Mouse (Mus musculus): ENCODE results near the gene Nfatc2.

Gene Nfatc2

GRCm38 (mm10) chr2:168608125-168608564, 6.7 kb upstream of the Nfatc2 start:
- DNase-seq (ENCODE audit: low read depth) = no peak

DNA sequence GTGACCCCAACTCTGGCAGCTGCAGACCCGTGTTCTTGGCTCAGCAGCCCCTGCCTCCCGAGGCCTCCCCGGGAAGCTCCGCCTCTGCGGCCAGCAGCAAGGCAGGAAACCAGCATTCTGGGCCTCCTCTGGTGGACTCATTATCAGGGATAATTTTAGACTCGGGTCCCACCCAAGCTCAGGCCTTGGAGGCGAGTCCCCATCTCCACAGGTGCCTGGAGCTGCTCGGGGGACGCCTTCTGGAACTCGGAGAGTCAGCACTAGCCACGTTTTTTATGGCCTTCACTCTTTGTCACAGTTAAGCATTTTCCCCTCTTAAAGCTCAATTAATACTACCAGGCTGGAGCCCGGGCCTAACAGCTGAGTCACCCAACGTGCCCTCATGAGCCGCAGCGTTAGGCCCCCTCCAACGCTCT, 3.2 kb upstream of the Nfatc2 start:
- no peak for DNase-seq (ENCODE audit: low read depth)

GRCm38 (mm10) chr2:168602387-168602741, 907 bp upstream of the Nfatc2 start:
- no peak for DNase-seq (ENCODE audit: low read depth)

- no peak for DNase-seq (ENCODE audit: low read depth)
Measured at GRCm38 (mm10) chr2:168600750-168601490, 537 bp downstream of the Nfatc2 start.

GRCm38 (mm10) chr2:168595693-168596092, 5.8 kb downstream of the Nfatc2 start:
- DNase-seq (ENCODE audit: low read depth) = no peak

DNA sequence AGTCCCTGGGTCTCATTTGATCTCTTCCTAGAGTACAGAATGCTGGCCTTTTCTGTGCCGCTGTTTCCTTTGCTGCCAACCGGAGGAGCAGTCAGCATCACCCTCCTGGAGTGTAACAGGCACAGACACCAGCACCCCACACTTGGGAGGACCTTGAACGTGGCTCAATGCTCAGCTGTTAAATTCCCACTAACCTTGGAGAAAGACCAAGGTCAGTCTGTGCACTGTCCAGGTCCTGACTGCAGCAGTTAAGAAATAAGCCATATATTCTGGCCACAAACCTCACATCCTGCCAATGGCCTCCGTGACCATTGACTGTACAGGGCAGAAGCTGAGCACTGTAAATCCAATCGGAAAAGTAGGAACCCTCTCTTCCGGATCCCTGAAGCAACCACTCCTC, 7.8 kb downstream of the Nfatc2 start:
- DNase-seq (ENCODE audit: low read depth) = no peak

DNA sequence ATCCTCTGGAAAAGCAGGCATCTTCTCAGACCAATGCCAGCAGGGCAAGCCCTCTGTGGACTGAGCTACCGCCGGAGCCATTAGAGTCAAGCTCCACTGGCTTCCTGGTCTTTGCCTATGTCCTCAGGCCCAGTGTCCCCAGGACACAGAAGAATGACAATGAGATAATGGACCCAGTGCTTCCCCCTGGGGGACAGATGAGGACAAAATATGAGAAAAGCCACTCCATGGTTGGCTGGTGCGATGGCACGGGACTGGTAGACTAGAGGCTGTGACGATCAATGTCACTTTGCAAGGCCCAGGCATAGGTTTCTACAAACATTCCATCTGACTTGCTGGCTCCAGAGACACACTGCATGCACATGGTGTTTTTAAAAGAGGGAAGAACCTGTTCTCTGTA, 8.5 kb downstream of the Nfatc2 start:
- no peak for DNase-seq (ENCODE audit: low read depth)

DNA sequence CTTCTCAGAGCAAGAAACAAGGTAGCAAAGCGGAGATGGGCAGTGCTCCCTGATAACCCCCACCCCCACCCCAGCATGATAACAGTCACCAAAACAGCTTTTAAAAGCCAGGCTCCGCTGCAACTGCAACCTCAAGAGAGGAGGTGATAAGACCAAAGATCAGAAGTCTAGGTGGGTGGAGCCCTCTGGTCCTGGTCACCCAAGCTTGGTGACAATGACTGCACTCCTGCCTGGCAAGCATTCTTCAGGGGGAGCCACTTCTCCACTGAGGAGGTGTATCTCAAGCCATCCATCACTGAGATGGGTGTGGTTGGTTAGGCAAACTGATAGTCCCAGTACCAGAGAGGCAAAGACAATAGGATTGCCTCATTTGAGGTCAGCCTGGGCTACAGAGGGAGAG, 10.4 kb downstream of the Nfatc2 start:
- DNase-seq (ENCODE audit: low read depth) = no peak

DNA sequence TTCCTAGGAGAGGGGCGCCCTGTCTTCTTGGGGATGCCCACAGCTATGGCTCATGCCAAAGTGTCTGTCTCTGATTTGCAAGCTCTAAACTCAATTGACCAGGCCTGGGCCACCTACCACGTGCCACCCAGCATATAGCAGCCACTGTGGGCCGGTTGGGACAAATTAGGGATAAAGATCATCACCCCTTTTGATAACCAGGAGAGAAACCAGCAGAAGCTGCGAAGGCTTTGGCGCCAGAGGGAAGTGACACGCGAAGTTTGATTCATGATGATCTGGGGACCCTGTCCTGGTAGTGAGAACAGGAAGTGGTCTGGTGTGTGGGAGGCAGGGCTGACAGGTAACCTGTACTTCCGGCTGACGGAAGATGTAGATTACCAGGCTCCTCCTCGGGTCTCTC, 10.9 kb downstream of the Nfatc2 start:
- no peak for DNase-seq (ENCODE audit: low read depth)

GRCm38 (mm10) chr2:168590168-168590551, 11.3 kb downstream of the Nfatc2 start:
- no peak for DNase-seq (ENCODE audit: low read depth)

GRCm38 (mm10) chr2:168589368-168590167, 11.9 kb downstream of the Nfatc2 start:
- no peak for DNase-seq (ENCODE audit: low read depth)

DNA sequence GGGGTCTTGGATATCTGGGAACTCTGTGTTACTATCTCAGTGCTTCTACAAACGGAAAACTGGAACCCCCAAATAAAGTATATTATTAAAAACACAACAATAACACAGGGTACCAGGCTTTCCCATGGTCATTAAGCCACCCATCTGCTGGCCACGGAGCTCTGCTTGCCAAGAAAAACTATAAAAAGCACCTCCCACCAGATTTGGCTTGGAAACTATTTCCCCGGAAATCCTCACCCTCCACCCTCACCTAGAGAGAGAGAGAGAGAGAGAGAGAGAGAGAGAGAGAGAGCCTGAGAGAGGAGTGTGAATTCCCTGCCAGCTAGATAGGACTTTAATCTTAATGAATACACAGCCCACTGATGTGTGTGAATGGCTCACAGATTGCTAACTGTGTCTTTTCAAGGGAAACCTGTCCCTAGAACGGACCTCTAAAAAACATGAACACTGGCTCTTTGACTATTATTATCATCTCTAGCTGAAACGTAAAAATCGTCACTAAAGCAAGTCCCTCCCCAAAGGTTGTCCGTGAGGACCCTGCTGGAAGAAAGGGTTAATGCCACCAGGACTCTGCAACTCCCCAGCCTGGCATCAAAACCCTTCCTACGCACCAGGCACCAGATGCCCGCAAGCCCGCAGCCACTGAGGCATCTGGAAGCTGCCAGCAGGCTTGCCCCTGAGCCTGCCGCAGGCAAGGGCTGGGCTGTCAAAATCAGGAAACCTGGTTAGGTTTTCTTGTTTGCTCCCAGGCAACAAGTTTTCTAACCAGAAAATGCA, 12.7 kb downstream of the Nfatc2 start:
- no peak for DNase-seq (ENCODE audit: low read depth)

GRCm38 (mm10) chr2:168587159-168587558, 14.3 kb downstream of the Nfatc2 start:
- DNase-seq (ENCODE audit: low read depth) = no peak

DNA sequence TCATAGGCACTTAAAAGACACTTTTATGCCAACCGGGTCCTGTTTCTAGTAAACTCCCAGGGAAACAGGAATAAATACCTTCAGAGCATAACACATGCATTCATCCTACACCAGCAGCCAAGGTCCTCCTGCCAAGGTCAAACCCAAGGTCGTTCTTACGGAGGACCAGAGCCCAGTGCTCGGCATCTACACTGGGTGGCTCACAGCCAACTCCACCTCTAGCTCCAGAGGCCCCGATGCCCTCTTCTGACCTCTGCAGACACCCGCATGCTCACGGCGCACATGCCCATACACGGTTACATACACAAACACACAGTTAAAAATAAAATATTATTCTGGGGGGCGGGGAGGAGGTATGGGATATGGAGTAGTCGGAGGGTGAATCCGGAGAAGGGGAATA, 14.9 kb downstream of the Nfatc2 start:
- DNase-seq (ENCODE audit: low read depth) = no peak

DNA sequence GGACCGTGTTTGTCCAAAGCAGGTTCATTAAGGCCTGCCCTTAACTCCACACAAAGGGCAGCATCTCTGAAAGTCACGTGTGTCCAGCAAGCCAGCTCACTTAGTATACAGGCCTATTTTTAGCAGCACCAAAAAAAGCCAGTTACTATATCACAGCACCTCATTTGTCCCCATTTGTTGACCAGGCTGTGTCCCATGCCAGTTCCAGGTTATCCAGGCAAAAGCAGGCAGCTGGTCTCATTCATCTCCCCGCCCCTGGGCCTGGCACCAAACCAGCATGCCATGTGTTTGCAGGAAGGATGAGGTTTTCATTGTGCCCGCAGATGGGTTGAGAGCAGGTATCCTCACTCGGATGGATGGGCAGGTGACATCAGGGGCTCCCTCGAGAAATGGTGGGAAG, 16.6 kb downstream of the Nfatc2 start:
- no peak for DNase-seq (ENCODE audit: low read depth)

GRCm38 (mm10) chr2:168584408-168584807, 17.0 kb downstream of the Nfatc2 start:
- DNase-seq (ENCODE audit: low read depth) = no peak

DNA sequence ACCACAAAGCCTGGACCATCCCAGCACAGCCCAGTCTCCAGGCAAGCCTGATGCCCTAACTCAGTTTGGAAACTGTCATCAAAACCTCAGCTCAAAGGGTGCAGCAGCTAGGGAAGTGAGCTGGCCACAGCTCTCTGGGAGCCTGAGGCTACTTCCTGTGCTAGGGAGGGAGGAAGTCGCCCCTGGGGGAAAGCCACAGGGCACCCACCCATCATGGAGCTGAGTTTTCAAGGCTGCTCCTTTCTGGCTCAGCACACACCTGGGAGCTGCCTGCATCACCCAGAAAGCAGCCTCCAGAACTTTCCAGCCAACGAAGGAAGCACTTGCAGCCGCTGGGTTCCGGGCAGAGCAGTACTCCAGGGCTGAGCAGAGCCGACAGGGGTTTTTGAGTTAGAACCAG, 18.4 kb downstream of the Nfatc2 start:
- no peak for DNase-seq (ENCODE audit: low read depth)

DNA sequence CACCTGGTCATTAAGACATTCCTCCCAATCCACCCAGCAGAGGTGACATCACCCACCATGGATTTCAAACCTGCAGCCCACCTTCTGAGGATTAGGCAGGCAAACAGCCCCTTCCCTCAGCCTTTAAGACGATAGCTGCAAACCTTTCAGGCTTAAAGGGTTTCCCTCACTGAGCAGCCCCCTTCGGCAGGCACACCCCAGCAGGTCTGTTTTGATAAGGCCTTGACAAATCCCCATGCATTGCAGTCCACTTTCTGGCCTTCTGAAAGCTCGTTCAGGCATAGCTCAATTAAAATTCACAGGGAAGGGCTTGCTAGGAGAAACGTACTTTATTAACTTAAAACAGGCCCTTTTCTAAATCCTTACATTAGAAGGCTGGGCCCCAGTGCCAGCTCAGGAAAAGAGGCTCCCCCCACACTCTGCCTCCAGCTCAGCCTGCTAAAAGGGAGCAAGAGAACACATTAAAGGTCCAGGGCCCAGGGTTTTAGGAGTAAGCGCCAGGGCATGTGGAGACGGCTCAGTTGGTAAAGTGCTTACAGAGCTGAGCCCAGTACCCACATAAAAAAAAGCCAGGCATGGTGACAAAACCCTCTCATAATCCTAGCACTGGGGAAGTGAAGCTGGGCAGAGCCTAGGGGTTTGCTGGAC, 20.1 kb downstream of the Nfatc2 start:
- DNase-seq (ENCODE audit: low read depth) = no peak

- no peak for DNase-seq (ENCODE audit: low read depth)
Measured at GRCm38 (mm10) chr2:168580295-168580915, 21.1 kb downstream of the Nfatc2 start.

DNA sequence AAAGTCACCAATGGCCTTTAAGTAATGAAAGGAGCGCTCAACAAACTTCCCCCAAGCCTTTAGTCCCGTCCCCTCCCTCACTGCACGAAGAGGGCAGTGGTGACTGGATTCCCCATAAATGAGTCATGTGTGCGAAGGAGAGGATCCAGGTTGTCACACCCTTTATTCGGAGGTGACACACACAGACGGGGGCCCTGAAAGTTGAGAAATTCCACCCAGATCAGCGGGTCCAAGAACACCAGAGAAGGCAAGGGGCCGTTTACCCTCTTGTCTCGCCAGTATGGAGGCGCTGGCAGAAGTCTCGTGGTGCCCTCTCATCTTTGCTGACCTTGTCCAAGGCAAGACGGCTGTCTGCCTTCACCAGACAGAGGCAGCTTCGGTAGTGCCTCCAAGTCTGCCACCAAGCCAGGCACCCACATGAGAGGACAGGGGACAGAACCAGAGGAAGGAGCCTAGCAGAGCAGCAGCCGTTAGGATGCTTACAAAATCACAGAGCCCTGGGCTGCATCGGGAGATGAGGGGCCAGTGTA, 21.8 kb downstream of the Nfatc2 start:
- DNase-seq (ENCODE audit: low read depth) = no peak

DNA sequence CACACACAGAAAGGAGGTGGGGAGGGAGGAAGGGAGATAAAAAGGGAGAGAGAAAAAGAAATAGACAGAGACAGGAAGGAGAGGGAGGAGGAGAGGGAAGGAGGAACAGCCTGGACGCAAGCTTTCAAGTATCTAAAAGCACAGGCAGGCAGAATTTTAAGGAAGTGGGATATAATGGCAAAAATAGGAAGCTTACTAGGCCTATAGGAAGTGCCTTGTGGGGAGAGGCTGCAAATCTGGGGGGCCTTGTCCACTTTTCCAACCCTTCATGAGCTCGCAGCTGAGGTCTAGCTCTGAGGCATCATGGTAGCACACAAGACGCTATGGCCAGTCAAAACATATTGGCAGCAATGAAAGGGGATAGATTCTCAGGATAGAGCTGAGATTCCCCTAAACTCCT, 22.3 kb downstream of the Nfatc2 start:
- no peak for DNase-seq (ENCODE audit: low read depth)

DNA sequence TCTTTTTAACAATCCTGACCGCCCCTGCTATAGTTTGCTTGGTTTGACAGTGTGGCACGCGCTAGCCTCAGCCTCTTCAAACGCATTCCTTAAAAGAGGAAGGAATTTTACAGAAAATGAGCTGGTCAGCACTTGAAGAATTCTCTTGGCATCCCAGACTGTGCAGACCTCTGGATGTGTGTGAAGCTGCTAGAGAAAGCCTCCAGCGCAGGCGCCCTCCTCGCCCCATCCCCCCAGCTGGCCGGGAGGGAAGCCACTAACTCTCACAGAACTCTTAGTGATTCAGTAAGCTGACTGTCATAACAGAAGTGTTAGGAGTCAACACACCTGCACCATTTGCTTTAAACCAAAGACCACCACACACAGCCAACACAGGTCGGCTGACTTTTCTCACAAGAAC, 23.3 kb downstream of the Nfatc2 start:
- DNase-seq (ENCODE audit: low read depth) = no peak
